Mouse (Mus musculus) embryo, embryonic 11 days (tissue): ENCODE results near the gene Zfp667.

Experiments used
- DNase-seq: peaks from one replicate; pipeline ENCODE4 v3.0.0-alpha.2; 2015

Gene Zfp667

GRCm38 (mm10) chr7:6330458-6331232 is 44.3 kb downstream of the Zfp667 start:
- DNase-seq = peak; percentile 8

GRCm38 (mm10) chr7:6331233-6331956 is 45.0 kb downstream of the Zfp667 start, which contains the start of gene Zfp583:
Gene Zfp583 (minus strand): TSS chr7:6331285.
- DNase-seq = peak; percentile 94

GRCm38 (mm10) chr7:6339865-6340264 is 53.5 kb downstream of the Zfp667 start:
- DNase-seq = no peak

GRCm38 (mm10) chr7:6343501-6344071 is 57.2 kb downstream of the Zfp667 start, which contains the start of gene Gm3854:
Gene Gm3854 (plus strand): TSS chr7:6343759.
- DNase-seq = peak; percentile 93

- no peak for DNase-seq
These were observed 57.7 kb downstream of the Zfp667 start for GRCm38 (mm10) chr7:6344124-6344523.
